Mouse (Mus musculus): Measurements from ENCODE around the gene Anks3.

Anks3 gene

DNA sequence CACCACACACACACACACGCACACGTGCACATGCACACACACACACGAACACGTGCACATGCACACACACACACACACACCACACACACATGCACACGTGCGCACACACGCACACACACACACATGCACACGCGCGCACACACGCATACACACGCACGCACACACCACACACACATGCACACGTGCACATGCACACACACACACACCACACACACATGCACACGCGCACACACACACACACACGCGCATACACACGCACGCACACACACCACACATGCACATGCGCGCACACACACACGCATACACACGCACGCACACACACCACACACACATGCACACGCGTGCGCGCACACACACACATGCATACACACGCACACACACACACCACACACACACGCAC is 28.6 kb downstream of the Anks3 start:
- DNase-seq (ENCODE audit: low read depth in 2 of 2, low spot score in 2 of 2) = no peak

DNA sequence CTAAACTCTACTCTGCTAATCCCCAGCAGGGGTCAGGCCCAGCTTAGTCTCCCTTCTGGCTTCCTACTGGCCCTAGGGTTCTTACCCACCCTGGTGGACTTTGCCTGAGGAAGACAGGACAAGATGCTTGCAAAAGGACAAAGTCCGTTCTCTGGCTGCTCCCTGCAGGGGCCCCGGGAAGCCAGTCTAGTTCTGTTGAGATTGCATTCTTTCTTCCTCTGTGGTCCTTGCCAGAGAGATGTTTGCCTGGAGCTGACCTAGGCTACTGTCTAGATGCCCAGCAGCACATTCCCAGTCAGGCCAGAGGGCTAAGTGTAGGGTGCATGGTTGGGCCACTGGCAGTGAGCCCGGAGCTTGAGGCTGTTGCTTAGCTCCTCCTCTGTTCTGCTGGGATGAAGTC is 31.6 kb downstream of the Anks3 start:
- DNase-seq (ENCODE audit: low read depth in 2 of 2, low spot score in 2 of 2) = no peak

DNA sequence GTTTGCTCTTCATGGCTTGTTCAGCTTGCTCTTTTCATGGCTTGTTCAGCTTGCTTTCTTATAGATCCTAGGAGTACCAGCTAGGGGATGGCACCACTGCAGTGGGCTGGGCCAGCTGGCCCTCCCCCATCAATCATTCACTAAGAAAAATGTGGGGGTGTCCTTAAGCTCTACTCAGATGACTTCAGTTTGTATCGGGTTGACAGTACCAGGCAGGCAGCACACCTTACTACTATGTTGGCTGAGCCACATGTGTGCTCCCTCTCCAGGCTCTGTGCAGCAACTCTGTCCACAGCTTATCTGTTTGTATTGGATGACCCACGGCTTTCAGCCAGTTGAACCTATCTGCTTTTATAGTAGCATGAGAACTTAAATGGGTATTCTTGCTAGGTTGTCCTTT is 35.5 kb downstream of the Anks3 start:
- no peak for DNase-seq (ENCODE audit: low read depth in 2 of 2, low spot score in 2 of 2)

DNA sequence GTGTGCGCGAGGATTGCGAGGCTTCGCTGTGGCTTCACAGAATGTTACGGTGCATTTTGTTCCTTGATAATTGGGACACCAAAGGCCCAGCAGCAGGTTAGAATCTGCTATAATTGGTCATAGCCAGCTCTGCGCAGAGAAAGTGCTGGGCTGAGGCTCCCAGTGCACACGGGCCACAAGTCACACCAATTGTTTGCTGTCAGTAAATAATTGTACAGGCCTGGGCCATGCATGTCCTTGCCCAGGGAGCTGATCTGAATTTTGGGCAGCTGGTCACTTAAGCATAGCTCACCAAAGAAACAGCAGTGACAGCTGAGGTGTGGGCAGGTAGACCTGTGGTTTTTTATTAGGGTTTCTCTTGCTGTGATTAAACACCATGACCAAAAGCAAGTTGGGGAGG is 36.0 kb downstream of the Anks3 start:
- DNase-seq (ENCODE audit: low read depth in 2 of 2, low spot score in 2 of 2) = no peak

DNA sequence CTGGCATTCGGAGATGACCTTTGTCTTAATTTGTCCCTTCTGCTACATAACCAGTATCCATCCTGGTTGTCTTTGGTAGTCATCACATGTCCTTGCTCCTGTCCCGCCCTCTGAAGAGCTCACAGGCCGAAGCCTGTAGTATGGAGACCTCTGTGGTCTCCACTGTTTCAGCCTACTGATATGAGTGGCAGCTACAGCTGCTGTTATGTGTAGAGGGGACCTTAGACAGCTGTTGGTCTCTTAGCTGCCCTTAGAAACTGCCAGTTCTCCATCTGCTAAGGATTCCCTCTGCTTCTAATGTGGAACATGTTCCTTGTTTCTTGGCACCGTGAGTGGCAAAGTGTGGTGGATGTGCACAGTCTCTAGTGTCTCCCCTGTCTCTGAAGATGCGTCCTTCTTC is 40.0 kb downstream of the Anks3 start:
- DNase-seq (ENCODE audit: low read depth in 2 of 2, low spot score in 2 of 2) = no peak

DNA sequence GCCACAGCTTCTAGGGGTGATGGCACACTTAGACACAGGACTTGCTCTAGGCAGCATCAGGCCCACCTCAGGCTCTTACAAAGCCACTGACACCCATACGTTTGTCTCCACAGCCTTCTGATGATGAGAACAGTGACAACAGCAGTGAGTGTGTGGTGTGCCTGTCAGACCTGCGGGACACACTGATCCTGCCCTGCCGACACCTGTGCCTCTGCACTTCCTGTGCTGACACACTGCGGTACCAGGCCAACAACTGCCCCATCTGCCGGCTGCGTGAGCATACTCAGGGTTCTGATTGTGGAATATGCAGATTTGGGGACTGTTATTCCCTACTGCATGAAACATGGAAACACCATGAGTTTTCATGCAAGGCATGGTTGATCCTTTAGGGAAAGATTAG is 41.5 kb downstream of the Anks3 start:
- peak; percentile 6 to 19 for DNase-seq (ENCODE audit: low read depth in 2 of 2, low spot score in 2 of 2)

DNA sequence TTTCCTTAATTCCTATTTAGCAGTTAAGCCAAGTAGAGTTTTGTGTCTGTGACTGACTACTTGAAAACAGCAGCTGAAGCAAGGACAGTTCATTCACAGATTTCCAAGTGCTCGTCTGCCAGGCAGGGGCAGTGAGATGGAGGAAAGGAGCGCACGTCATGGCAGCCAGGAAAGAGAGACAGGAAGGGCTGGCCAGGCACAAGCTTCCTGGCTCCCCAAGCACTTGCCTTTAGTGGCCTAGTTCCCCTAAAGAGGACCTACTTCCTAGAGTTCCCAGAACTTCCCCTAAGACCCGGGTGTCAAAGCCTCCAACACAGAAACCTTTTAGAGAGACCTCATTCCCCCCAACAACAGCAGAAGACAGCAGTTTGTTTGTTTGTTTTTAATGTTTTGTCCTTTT is 43.4 kb downstream of the Anks3 start:
- DNase-seq (ENCODE audit: low read depth in 2 of 2, low spot score in 2 of 2) = no peak

DNA sequence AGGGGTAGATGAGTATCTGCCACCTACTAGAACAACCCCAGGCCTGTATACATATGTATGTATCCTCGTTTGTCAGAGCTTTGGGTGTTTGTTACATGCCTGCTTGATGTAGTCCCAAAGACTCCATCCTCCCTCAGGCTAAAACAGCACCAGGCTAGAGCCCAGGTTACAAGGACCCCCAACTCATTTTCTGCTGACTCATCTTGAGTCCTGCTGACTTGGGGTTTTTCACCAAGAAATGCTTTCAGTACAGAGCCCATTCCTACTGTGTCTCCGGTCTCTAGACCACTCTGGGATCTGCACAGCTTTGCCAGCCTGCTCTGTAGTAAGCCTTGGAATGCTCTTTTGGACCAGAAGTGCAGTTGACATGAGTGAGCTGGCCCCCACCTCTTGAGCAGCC is 47.4 kb downstream of the Anks3 start:
- DNase-seq (ENCODE audit: low read depth in 2 of 2, low spot score in 2 of 2) = no peak

DNA sequence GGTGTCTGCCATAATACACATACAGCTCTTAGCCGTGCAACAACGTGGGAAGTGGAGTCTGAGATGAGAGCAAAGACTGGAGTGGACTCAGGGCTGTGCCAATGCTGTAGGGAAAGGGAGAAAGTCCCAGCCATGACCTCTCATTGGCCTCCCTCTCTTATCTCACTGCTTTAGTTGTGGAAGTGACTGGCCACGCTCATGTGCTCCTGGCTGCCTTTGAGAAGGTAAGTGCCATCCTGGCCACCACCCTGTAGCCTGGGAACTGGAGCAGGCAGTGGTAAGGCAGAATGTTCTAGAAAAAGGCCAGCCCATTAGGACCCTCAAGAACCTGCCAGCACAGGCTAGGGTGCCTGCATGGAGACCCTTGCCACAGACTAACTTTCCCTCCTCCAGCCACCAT is 48.1 kb downstream of the Anks3 start:
- DNase-seq (ENCODE audit: low read depth in 2 of 2, low spot score in 2 of 2) = no peak

DNA sequence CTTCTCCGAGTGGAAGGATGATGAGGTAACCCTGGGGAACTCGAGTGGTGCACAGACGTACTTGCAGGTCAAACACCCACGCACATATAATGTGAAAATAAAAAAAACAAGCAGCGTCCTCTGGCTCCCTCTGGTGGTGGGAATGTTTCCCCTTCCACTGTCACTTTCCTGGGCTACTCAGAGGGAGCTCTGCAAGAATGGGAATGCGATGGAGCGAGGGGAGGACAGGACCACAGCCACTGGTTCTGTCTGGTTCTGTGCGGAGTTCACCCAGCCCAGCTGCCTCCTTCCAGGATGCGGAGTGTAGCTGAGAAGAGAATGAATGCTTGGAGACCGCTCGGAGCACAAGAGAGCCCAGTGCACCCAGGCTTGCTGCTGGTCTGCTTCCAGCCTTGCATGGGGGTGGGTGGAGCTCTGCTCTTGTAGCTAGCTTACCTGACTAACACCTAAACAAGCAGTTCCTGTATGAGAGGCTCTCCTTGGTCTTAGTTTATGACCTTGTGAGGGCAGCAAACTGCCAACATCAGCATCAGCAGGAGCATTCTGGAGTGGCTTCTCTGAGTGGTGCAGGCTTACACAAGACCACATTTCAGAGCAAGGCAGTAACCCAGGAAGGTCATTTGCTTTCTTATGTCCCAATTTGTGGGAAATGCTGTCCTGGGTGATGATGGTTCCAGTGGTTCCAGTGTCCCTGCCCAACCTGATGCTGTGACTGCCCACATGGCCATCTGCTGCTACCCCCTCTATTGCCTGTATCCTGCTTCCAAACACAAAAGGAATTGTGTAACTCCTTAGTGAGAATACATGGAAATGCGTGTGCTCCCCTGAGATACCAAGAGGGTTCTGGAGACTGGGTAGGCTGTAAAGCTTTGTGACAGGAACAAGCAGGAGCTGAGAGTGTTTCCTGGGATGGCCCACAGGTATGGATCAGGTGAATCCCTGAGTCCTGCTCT is 49.9 kb downstream of the Anks3 start:
- peak; percentile 79 to 88 for DNase-seq (ENCODE audit: low read depth in 2 of 2, low spot score in 2 of 2)

DNA sequence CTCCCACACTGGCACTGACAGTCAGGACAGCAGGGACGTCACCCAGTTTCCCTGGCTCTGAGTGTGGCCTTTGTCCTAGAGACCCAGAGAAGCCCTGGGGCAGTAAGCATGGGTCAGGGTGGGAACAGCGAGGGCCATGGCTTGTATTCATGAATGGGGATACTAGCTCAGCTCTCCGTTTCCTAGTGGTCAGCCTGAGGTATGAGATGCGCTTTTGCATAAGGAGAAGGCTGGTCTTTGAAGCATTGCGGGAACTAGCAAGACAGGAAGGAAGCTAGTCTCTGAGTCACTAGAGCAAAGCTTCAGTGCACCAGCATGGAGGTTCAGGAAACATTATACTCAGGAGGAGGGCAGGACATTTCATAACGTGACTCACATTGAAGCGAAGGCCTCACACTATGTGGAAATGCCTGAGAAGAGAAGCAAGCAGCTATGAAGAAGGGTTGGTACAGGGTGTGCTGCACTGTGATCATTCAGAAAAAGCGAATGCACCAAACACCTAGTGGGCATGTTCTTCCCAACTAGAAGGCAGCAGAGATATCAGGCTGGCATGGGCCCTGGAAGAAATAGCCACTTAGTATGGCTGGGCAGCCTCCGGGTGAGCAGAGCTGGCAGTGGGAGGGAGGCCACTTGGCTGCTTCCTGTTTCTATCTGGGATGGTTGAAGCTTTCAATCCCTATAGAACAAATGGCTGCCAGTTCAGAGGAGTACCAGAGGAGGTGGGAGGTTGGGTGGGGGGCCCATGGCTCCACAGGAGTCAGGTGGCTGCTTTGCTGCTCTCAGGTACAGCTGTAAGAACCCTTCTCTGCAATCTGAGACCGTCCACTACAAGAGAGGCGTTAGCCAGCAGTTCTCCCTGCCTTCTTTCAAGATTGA is 50.9 kb downstream of the Anks3 start:
- no peak for DNase-seq (ENCODE audit: low read depth in 2 of 2, low spot score in 2 of 2)

DNA sequence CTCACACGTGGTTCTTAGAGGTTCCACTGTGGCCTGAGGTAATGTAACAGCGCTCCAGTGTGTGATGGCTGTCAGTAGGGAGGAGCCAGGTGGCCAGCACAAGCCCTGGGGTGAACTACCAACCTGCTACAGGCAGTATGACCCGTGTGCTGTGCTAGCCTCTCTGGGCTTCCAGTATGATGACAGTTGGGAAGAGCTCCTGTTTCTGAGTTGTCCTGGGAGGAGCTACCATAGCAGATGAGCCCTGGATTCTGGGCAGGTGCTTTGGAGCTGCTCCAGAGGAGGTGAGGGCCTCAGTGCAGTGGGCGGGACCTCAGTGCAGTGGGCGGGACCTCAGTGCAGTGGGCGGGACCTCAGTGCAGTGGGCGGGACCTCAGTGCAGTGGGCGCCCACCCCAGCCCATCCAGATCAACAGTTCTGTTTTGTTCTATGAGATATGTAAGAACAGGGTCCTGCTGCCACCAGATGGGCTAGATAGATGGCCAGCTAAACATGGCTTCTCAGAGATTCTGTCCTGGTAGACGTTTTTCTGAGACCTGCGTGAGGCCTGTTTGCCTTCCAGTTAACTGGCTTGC is 51.8 kb downstream of the Anks3 start:
- no peak for DNase-seq (ENCODE audit: low read depth in 2 of 2, low spot score in 2 of 2)

DNA sequence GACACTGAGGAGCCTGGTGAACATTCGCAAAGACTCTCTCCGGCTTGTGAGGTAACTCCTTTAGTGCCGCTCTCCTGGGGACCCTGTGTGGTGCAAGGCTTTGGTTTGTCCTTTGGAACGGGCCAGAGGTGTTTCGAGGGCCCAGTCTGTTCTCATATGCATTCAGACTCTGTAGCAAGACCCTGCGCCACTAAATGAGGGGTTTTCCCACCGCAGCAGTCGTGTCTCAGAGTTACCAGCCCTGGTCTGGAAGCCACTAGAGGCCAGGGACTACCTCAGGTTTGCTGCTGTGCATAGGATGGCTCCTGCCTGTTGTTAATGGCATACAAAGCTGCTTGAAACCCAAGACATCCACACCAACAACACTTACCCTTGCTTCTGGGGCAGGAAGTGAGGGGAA is 53.2 kb downstream of the Anks3 start:
- no peak for DNase-seq (ENCODE audit: low read depth in 2 of 2, low spot score in 2 of 2)

DNA sequence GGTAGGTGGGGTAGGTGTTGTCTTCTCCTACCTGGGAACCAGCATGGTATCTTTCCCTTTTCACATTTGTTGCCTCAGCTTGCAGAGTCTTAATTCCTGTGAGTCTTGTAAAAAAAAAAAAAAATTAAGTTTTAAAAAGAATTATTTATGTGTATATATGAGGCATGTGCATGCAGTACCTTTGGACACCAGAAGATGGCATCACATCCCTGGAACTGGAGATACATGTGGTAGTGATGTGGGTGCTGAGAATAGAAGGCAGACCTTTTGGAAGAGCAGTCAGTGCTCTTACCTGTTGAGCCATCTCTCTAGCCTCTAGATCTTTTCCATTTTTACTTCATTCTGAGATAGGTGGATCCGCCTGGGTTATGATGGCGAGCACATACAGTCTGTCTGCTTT is 54.3 kb downstream of the Anks3 start:
- DNase-seq (ENCODE audit: low read depth in 2 of 2, low spot score in 2 of 2) = peak in 1 of 2 experiments; percentile 37

DNA sequence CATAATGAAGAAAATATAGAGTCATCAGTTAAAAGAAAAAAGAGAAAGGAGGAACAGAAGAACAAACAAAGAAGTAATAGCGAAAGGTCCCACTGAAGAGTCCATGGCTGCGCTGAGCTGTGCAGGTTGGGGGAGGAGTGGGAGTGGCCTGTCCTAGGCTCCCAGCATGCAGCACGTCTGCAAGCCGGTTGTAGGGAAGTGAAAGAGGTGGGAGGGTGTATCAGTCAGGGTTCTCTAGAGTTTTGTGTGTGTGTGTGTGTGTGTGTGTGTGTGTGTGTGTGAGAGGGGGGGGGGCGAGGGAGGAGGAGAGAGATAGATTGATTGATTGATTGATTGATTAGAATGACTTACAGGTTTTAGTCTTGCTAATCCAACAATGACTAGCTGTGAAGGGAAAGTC is 56.0 kb downstream of the Anks3 start:
- DNase-seq (ENCODE audit: low read depth in 2 of 2, low spot score in 2 of 2) = no peak

DNA sequence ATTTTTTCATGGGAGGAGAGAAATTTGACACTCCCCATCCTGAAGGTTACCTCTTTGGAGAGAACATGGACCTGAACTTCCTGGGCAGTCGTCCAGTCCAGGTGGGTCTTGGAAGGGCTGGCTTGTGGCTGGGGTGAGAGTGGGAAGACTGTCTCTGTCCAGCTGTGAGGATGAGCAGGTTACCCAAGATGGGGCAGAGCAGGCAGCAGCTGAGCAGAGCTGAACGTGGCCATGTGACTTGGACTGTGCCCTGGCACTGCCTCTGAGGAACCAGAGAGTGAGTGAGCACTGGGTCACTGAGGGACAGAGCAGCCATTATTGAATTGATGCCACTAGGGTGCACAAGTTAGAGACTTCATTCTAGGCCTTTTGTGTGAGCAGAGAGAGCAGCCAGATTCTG is 56.6 kb downstream of the Anks3 start:
- no peak for DNase-seq (ENCODE audit: low read depth in 2 of 2, low spot score in 2 of 2)

DNA sequence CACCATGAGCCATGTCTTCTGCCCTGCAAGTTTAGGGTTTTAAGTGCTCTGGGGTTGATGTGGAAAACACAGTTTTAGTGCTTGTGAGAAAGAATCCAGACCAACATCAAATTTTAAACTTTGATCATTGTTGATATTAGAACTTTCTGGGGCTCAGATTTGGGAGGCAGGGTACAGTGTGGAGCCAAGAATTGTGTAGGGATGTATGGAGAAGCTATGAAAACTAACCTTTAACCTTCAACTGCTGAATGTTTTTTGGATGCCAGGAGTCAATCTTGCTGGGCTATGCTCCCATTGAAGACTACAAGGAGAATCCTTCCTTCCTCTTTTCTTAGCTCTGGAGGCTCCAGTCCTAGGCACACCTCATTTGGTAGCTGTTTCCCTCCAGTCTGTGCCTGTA is 57.4 kb downstream of the Anks3 start:
- DNase-seq (ENCODE audit: low read depth in 2 of 2, low spot score in 2 of 2) = no peak

DNA sequence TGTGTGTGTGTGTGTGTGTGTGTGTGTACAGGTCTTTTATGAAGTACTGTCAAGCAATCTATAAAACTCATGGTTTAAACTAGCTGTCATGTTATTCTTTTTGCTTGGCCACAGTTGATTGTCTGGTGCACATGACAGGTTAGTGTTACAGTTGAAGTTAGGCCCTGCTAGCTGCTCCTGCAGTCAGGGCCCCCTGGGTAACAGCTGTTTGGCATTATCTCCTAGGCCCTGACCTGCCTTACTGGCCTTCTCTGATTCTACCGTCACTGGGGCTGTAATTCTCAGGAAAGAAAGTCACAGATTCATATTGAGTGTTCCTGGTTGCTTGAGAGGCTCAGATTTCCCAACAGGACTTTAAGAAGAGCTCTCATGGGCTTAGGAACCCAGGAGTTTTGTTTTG is 58.4 kb downstream of the Anks3 start:
- no peak for DNase-seq (ENCODE audit: low read depth in 2 of 2, low spot score in 2 of 2)

DNA sequence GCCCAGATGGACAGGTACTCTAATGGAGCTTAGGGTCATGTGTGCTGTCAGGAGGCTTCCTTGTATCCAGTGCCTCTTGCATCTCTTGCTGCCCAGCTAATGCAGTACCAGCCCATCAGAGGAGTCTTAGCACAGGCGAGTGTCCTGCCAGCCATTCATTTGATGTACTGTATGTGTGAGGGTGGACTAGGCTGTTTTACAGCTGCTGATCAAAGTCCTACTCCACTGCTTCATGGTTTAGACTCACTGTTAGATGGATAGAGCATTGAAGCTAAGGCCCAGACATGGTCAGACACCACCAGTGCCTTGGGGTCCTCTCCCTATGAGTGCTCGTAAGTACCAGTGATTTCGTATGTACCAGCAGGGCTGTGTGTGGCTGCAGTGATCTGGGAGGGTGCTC is 59.1 kb downstream of the Anks3 start:
- DNase-seq (ENCODE audit: low read depth in 2 of 2, low spot score in 2 of 2) = no peak

DNA sequence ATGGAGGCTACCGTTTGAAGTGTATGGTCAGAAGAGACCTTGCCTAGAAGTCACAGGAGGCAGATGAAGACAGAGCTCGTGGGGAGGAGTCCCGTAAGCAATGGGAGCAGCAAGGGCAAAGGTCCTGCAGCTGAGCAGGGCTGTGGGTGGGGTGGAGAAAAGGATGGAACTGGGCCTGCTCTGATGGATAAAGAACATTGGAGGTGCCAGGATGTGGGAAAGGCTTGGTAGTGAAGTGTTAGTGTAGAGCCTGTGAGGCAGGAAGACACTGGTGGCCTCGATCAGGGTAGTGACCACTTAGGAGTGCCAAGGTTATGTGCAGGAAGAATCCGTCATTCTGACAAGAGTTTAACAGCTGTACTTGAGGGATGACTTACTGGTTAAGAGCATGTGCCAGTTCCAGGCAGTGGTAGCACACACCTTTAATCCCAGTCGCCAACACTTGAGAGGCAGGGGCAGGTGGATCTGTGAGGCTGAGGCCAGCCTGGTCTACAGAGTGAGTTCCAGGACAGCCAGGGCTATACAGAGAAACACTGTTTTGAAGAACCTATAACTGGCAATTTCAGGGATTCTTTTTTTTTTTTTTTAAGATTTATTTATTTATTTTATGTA is 60.4 kb downstream of the Anks3 start:
- DNase-seq (ENCODE audit: low read depth in 2 of 2, low spot score in 2 of 2) = no peak

DNA sequence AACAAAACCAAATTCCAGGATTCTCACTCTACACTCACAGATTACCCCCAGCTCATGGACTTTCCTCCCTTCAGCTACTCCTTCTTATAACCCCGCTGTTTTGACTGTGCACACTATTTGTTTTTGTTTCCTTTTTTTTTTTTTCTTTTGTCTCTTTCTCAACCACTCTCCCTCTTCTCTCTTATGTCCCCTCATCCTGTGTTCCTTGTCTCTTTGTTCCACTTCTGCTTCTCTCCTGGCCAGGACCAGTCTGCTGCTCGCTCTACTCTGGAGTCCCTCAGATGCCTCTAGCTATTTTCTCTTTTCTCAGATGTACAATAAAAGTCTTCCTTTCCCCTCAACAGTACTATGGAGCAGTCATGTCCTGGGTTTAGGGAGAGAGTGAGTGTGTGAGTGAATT is 61.6 kb downstream of the Anks3 start:
- DNase-seq (ENCODE audit: low read depth in 2 of 2, low spot score in 2 of 2) = no peak
